Mouse (Mus musculus) myocyte (in vitro differentiated cells): Measurements from ENCODE around the gene Gpr152.

Source experiments
- CEBPB ChIP-seq: IDR thresholded peaks from 2 replicates; pipeline ENCODE4 v1.6.1; 2011; ENCODE audit warnings: mild to moderate bottlenecking, moderate library complexity; ENCODE audit not compliant: poor library complexity, insufficient read depth, severe bottlenecking
- MAX ChIP-seq: IDR thresholded peaks from one replicate; pipeline ENCODE4 v1.6.1; 2011; ENCODE audit warnings: low read depth, mild to moderate bottlenecking, control low read depth
- MYOD1 ChIP-seq, 3 experiments: IDR thresholded peaks; one replicate each; pipeline ENCODE4 v1.6.1; 2011; ENCODE audit warnings: control low read depth in 2 of 3, low read depth in 2 of 3, mild to moderate bottlenecking in 2 of 3, moderate library complexity in 1 of 3; ENCODE audit not compliant: insufficient read length in 2 of 3, control insufficient read depth in 1 of 3
- MYOG ChIP-seq, 3 experiments: IDR thresholded peaks; one replicate each; pipeline ENCODE4 v1.6.1; 2011; ENCODE audit warnings: control low read depth in 2 of 3, low read depth in 2 of 3, mild to moderate bottlenecking in 2 of 3; ENCODE audit not compliant: insufficient read length in 2 of 3, control insufficient read depth in 1 of 3, insufficient read depth in 1 of 3
- POLR2A ChIP-seq: IDR thresholded peaks from one replicate; pipeline ENCODE4 v1.6.1; 2011; ENCODE audit warnings: low read depth, mild to moderate bottlenecking, control low read depth, moderate library complexity; ENCODE audit not compliant: insufficient read length
- SRF ChIP-seq: IDR thresholded peaks from one replicate; pipeline ENCODE4 v1.6.1; 2011; ENCODE audit warnings: low read depth; ENCODE audit not compliant: control insufficient read depth, insufficient read length
- TCF12 ChIP-seq: IDR thresholded peaks from one replicate; pipeline ENCODE4 v1.6.1; 2011; ENCODE audit warnings: mild to moderate bottlenecking, control low read depth; ENCODE audit not compliant: poor library complexity, insufficient read depth, severe bottlenecking
- TCF3 ChIP-seq: IDR thresholded peaks from one replicate; pipeline ENCODE4 v1.6.1; 2011; ENCODE audit warnings: low read depth, control low read depth; ENCODE audit not compliant: insufficient read length
- USF1 ChIP-seq: IDR thresholded peaks from one replicate; pipeline ENCODE4 v1.6.1; 2011; ENCODE audit warnings: low read depth, mild to moderate bottlenecking, control low read depth, moderate library complexity

GRCm38 (mm10) chr19:4124432-4124831 is 15.2 kb upstream of the Gpr152 start:
- no peak for TF ChIP-seq POLR2A
- no peak for TF ChIP-seq TCF3
- no peak for TF ChIP-seq TCF12
- no peak for TF ChIP-seq MYOD1 (IDR thresholded peaks at IDR 0.05; ENCODE audit: control insufficient read depth in 1 of 3, insufficient read length in 2 of 3, low read depth in 2 of 3)
- TF ChIP-seq USF1, result no peak
- TF ChIP-seq MAX, result no peak
- no peak for TF ChIP-seq CEBPB
- TF ChIP-seq SRF, result no peak
- no peak for TF ChIP-seq MYOG (IDR thresholded peaks at IDR 0.05; ENCODE audit: control insufficient read depth in 1 of 3, insufficient read depth in 1 of 3, insufficient read length in 2 of 3, low read depth in 2 of 3)
